Mouse (Mus musculus) kidney, postnatal 14 days (tissue): ENCODE measurements at regions not wholly inside any gene's neighbourhood (a gene's known extent, or its start where the extent isn't known, plus 50 kb on each side); places are given as distances from the start of the nearest gene placed in this dataset.

Source experiments
- DNase-seq: peaks from one replicate; pipeline ENCODE4 v3.0.0; 2022; ENCODE audit warnings: mixed read lengths

DNA sequence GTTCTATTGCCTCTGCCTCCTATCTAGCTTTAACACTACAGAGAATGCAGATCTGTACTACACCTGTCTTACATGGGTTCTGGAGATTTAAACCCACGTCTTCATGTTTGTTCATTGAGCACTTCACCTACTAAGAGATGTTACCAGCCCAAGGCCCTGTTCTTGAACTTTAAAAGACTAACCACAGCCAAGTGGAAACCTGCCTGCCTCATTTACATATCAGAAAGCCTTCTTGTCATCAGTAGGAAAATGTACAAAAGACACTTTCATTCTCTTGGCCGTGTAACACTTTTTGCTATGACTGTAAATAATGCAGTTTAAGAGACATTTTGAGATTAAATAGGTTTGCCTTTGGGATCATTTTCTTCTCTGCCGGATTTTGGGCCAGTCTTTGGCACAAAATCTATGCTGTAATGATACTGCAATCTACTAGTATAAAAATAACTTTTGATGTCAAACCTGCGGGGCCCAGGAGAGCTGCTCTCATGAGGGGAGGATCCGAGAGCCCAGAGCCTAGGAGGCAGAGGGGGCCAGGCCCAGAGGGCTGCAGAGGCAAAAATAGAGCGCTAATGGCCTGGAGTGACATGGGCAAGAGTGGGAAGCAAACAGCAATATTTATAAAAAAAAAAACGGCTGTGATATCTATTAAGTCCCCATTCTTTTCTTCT, 318.4 kb upstream of the Myo3a start:
- DNase-seq, result no peak

DNA sequence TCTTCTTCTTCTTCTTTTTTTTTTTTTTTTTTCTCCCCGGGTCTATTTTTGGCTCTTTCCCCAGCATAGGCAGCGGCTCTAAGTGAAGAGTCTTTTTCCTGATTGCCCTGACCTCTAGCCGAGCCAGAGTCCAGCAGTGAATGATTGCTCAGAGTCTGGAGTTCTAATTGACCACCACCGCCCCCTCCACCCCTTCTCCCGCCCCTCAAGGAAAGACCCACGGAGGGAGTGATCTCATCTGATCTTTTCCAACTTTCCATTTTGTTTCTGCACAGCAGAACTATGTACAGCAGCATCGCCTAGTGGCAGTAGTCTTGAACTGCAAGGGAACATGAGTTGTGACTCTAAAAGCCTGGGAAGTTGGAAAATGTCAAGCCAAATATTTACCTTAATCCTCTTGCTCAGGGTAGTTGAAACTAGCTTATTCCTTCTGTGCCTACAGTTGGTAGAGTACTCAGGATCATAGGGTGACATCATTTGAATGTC, 317.8 kb upstream of the Myo3a start:
- DNase-seq, result peak; percentile 62

DNA sequence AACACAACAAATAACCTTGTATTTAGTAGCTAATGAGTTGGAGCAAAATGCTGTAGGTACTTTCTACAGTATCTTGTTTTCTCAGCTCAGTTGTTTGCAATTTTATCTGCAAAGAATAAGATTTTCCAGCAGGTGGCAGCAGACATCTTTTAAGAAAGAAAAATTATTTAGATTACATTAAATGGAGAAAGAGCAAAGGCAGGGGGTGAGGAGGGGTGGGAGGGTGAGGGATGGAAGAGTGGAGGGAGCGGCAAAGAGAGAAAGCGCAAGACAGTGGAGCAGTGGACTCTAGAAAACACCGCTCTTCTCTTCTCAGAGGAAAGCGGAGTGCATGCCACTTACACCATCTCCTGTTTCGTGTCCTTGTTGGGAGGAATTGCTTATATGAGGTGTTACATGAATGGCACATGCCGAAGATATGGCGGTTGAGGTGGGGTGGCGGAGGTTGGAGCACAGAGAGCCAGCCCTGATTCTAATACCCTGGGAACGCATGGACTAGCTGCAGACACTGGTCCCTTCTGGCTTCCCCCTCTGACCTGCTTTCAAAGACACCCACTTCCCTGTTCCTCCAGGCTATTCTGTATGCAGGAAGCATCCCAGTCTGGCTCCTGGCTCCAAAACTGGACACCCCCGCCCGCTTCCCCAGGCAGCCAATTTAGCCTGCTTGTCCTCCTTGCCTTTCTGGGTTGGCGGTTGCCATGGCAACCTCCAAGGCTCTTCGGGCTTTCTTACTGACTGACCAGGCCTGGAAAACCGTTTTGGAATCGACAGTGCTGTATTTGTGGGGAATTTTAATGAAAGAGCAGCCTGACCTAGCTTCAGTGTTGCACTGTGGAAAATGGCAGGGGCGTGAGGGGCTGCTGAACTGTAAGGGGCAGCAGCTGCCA, 309.3 kb upstream of the Myo3a start:
- peak; percentile 8 for DNase-seq

DNA sequence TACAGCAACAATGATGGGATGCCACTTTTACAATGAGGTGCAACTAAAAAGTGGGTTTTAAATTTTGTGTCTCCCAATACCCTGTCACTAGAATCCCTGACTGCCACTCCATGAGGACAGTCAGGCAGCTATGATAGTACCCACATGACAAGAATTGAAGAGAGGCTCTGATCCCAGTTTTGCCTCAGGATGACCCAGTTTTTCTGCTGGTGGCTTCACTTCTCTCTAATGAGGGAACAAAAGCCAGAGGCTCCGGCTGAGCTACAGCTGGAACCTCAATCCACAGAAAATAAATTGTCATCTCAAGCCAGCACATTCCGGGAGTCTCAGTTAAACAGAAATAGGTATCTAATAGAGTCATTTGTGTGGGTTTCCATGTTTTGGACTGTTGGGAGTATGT, 308.2 kb upstream of the Myo3a start:
- DNase-seq, result no peak

- no peak for DNase-seq
Observed at GRCm38 (mm10) chr2:21927656-21928055, 299.6 kb upstream of the Myo3a start.

GRCm38 (mm10) chr2:21939993-21940392, 287.3 kb upstream of the Myo3a start:
- no peak for DNase-seq

DNA sequence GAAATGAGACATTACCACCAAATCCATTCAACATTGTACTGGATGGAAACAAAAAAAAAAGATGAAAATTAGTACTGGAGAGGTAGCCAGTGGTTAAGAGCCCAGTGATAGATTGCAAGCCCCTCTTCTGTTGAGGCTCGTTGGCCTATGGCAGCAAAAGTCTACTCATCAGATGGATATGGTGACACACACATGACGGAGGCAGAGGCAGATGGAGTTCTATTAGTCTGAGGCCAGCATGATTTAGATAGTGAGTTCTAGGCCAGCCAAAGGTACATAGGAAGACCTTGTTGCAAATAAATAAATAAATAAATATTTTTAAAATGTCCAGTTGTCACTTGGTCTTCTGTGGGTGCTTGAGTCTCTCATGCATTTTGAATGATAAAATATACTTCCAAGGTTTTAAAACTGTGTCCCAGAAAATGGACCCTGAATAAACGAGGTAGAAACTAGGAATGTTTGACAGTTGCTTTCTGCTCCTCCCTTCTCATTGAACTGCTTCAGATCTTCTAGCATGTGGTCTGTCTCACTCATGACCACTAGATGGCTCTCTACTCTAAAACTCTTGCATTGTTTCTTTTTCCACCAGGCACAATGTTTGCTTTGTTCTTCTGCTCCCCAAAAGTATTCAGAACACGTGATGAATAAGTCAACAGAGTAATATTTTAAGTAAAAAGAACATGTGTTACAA, 286.4 kb upstream of the Myo3a start:
- DNase-seq, result peak; percentile 27

- DNase-seq, result no peak
Observed at GRCm38 (mm10) chr2:21941488-21942000, 285.8 kb upstream of the Myo3a start.

DNA sequence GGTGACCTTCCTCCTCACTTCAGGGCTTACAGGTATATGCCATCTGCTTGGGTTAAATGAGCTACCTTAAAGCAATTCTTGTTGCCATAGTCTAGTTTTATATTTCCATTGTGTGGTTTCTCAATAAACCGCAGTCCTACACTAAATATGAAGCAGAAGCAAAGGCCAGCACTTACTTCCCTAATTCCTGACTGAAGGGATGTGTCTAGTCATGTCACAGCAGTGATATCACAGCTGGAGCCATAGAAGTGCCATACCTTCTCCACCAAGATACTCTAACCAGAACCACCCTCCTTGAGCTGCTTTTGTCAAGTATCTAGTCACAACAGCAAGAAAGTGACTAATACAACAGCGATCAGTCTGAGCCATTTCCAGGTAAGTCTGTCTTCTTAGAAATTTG, 283.6 kb upstream of the Myo3a start:
- no peak for DNase-seq

GRCm38 (mm10) chr2:21946484-21946883, 280.8 kb upstream of the Myo3a start:
- DNase-seq, result no peak

DNA sequence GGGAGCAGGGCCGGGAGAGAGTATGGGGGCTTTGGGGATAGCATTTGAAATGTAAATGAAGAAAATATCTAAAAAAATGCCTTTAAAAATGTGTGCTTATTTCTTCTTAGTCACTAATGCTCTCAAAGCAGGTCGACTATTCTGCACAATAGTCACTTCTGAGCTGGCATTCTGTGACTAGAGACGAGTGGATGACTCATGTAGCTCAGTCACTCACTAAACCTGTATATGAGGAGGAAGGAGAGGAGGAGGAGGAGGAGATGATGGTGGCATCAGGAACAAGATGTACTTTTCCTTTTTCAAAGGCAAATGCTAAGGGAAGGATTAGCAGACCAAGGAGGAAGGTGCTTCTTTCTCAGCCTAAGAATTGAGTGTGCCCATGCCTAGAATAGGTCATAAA, 276.0 kb upstream of the Myo3a start:
- no peak for DNase-seq

DNA sequence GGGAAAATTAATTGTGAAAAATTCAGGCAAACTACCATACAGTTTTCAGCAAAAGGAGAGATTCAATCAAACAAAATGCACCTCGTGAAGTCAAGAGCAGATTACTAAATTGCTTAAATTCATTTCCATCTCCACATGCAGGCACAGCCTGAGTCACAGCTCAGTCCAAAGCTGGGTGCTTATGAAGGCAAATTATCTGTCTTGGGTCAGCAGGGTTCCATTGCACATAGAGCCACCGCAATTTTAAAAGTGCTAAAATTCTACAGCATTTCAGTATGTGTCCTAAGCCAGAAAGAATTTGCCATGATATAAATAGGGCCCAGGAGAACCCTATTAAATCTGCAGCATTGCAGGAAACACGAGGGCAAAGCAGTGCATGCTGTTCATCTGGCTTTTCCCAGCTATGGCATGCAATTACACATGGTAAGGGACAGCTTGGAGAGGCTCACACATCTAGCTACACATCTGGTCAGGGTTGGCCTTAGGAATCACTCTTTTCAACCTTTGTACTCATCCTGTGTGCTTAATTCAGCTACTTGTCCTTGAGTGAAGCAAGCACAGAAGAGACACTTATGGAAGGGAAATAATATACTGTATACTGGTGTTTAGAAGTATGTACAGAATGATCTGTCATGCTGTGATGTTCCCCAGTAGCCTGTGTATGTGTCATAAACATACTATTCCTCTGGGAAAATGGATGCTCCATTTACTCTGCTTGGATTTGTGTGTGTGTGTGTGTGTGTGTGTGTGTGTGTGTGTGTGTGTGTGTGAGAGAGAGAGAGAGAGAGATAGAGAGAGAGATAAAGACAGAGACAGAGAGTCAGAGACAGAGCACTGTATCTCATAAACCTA, 271.0 kb upstream of the Myo3a start:
- DNase-seq, result no peak

- DNase-seq, result peak; percentile 53
Observed at GRCm38 (mm10) chr2:21958365-21958764, 268.9 kb upstream of the Myo3a start.

- DNase-seq, result no peak
Observed at GRCm38 (mm10) chr2:21958802-21959201, 268.5 kb upstream of the Myo3a start.

DNA sequence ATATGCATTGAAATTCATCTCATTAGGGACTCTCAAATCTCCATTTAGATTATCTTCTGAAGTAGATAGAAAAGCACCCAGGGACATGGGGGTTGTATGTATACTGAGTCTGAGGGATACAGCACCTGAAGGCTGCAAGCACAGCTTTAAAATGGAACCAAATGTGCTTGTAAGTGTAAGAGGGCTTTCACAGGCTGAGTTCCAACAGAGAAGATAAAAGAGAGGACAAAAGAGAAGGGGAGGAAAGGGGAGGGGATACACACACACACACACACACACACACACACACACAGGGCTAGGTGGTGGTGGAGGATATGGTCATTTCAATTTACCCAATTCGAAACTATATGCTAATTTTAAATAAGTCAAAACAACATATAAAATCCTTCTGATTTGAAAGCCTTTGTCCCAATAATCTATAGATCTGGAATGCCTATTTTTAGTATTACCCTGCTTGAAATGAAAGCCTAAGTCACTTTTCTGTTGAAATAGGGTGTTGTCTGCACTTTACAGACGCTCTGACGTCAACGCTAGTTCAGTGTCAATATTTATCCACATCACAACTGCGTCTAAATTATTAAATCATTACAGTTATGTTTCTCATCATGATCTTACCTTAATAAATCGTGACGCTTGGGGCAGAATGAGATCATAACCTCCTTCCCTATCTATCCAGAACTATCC, 263.8 kb upstream of the Myo3a start:
- no peak for DNase-seq

DNA sequence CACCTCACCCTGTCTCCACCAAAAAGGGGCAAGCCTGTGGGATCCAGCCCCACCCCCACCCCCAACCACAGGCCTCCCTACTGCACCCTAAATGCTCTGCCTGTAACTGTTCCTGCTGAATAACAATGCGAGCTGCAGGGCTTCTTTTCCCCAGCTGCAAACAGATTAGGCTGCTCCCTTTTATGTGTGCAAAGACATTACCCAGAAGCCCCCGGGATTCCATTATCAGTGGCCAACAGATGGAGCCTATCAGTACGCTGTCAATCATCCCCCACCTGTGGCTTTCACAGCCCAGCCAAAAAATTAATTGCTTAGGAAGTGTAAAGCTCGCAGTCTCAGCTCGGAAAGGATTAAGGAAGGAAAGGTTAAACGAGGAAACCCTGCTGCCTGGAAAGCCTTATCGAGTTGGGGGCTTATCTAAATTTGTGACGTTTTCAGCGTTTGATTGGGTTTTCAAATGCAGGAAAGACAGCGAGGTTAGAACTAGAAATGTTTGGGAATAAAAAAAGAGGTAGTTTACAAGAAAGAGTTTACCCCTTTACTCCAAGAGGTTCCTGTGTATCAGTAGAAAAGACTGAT, 263.2 kb upstream of the Myo3a start:
- DNase-seq, result no peak

DNA sequence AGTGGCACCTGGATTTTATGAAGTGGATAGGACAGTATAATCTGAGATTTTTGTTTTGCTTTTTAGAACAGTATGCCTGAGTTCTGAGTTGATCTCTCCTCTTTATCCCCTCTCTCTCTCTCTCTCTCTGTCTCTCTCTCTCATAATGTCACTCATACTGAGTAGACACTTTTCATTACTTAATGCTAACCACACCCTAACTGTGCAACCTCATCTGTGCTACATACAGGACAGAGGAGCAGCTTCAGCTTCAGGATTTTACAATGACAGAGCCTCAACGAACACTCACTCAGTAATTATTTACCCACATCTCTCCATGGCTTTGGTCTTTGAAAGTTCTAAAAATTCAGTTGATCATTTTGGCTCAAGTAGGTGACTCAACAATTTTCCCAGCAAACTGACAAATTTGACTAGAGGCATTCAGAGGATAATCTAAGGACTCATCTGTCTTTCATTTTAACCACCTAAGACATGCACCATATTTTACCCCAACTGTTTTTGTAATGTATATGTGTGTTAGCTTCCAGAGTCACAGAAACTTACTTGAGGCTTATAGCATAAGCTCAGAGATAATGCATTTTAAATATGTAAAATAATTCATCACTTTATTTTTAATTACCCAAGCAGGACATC, 256.4 kb upstream of the Myo3a start:
- DNase-seq, result no peak

DNA sequence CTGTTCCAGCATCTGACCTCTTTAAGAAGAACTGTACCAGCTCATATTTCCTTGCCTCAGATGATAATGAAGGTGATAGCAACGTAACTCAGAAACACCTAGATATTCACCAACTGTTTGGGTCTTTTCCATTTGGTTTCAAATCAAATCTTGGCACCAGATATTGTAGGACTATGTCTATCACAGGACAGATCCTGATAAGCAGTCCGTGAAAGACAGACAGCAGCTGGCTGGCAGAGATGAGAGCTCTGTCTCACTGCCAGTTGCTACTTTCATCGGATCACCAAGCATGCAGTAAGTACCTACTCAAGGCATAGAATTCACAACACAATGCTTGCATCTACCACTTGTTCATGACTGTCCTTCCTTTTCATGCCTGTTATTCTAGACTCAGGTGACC, 252.7 kb upstream of the Myo3a start:
- no peak for DNase-seq

DNA sequence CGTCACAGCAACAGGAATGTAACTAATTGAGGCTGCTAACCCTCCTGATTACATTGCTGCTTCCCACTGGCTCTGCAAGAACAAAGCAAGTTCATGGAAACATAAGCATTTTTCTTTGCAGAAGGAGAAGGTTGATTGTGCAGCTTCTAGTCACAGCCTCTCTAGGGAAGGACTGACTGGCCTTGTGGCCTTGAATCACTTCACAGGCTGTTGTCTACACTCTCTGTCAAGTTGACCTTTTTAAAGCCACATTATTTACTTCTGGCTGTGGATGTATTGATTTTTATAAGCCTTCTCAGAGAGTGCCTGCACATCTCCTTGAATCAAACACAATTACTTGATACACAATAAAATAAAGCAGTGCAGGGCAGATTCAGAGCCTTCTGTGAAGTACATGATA, 251.8 kb upstream of the Myo3a start:
- no peak for DNase-seq

DNA sequence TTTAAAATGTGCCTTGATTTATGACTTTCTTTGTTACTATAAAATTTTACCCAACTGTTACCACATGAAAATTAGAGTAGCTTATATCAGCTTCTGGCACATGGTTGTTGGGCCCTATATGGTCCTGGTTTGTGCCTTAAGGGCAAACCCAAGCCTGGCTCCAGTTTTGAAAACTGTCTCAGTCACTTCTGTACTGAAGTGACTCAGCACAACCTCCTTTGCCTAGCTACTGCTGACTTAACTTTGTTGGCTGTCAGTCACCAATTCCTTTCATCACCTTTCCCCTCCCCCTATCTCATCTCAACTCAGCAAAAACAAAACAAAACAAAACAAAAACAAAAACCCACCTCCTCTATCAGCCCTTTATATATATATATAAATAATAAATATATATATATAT, 251.0 kb upstream of the Myo3a start:
- DNase-seq, result no peak

GRCm38 (mm10) chr2:21976831-21977230, 250.5 kb upstream of the Myo3a start:
- no peak for DNase-seq
